Comparison of ENCODE assay signal across 23 mouse cellular contexts in genomic region chr5:16976006-16976405, GRCm38 (mm10).
"Had no signal": no experiment of that assay in that cellular context is flagged by ENCODE, and none has a peak within 500 bp of the region (broad histone marks: within the 10 kb centered on the region; RNA-seq: fewer than 3 reads in every experiment).

No protein-coding gene starts in this region.

- H3K4me3 ChIP-seq: intestine, embryonic 15.5 days; kidney, embryonic 15.5 days; limb, embryonic 12.5 days; limb, embryonic 15.5 days; midbrain, embryonic 12.5 days; midbrain, embryonic 15.5 days; neural tube, embryonic 12.5 days; neural tube, embryonic 15.5 days had no signal

- H3K27ac ChIP-seq: intestine, embryonic 15.5 days; kidney, embryonic 15.5 days; limb, embryonic 12.5 days; limb, embryonic 15.5 days; liver, embryonic 14.5 days; macrophage; midbrain, embryonic 12.5 days; midbrain, embryonic 15.5 days; neural tube, embryonic 12.5 days; neural tube, embryonic 15.5 days had no signal

- H3K4me1 ChIP-seq: intestine, embryonic 15.5 days; kidney, embryonic 15.5 days; limb, embryonic 12.5 days; midbrain, embryonic 12.5 days; midbrain, embryonic 15.5 days; neural tube, embryonic 12.5 days; neural tube, embryonic 15.5 days had no signal

- H3K27me3 ChIP-seq: intestine, embryonic 15.5 days; kidney, embryonic 15.5 days; limb, embryonic 12.5 days; limb, embryonic 15.5 days; midbrain, embryonic 12.5 days; midbrain, embryonic 15.5 days; neural tube, embryonic 12.5 days; neural tube, embryonic 15.5 days had no signal

- H3K36me3 ChIP-seq: intestine, embryonic 15.5 days; kidney, embryonic 15.5 days; limb, embryonic 12.5 days; limb, embryonic 15.5 days; midbrain, embryonic 12.5 days; midbrain, embryonic 15.5 days; neural tube, embryonic 12.5 days; neural tube, embryonic 15.5 days had no signal

- DNase-seq: kidney, adult 11 months; kidney, adult 8-10 months; kidney, postnatal 10 days; kidney, postnatal 36 days; left cerebral cortex, postnatal 4 days; liver, postnatal 0 days; lung, embryonic 14.5 days; right cerebral cortex, adult 18-20 months; right cerebral cortex, postnatal 14 days; right cerebral cortex, postnatal 4 days; thymus, adult 18-20 months; thymus, postnatal 14 days; thymus, postnatal 4 days had no signal
